Mouse (Mus musculus) stomach, adult 2 months (tissue): ENCODE results near the gene Lrp6. TPM values are rescaled to one million over a fixed set of nuclear protein-coding genes. Genes with fewer than 3 reads are reported as not detected.

Source experiments
- polyA plus RNA-seq: library from polyadenylated mRNA; depleted of rRNA; stranded (reverse); fragments of >200 nt; gene quantifications from 2 replicates; pipeline ENCODE4 v1.2.3, GENCODE M21; 2012; rRNA removed

Lrp6 gene
- polyA plus RNA-seq, result 8.6 and 11.3 TPM in 2 replicates

DNA sequence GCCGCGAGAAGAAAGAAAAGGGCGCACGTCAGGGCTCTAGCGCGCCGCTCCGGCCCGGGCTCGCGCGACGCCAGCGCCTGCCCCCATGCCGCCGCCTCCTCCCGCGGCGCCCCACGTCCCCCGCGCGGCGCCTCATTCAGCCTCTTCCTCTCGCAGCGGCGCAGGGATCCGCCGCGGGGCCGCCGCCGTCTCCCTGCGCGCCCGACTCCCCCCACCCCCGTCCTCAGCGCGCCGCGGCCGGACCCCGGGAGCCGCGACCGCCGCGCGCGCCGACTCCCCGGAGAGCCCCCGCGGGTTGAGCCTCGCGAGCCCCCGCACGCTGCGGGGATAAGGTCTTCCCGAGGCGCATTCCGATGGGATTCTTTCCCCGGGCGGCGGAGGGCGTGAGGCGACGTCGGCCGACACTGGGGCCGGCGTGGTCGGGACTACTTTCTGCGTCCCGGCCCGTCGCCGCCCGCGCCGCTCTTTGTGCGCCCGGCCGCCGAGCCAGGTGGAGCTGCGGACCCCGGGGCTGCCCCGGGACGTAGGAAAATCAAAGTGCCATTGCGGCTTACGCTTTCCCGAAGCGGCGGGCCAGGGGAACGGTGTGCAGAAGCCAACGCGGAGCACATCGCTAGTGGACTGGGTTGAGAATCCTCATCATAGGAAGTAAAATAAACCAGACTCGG is at the start of gene Lrp6:
Gene Lrp6 (minus strand): TSS at position 148 of the 668 bp plus-strand sequence.

Other genes starting within 250 kb of the Lrp6 start
- gene Bcl2l14, start 170.6 kb downstream of the Lrp6 start, polyA plus RNA-seq, result 3.4 and 4.1 TPM in 2 replicates
- 10.7 and 16.0 TPM in 2 replicates for gene Mansc1, start 65.5 kb upstream of the Lrp6 start, polyA plus RNA-seq
- gene Borcs5, start 72.5 kb upstream of the Lrp6 start, polyA plus RNA-seq, result 14.6 and 27.0 TPM in 2 replicates
- 7.4 and 9.4 TPM in 2 replicates for gene Dusp16, start 225.7 kb upstream of the Lrp6 start, polyA plus RNA-seq